Mouse (Mus musculus) ES-Bruce4 (cell line): ENCODE measurements at regions not wholly inside any gene's neighbourhood (a gene's known extent, or its start where the extent isn't known, plus 50 kb on each side); places are given as distances from the start of the nearest gene placed in this dataset.

Experiments
- H3K27ac ChIP-seq: 2 replicates; pipeline ENCODE4 v1.5.1; 2012; ENCODE audit warnings: low read length, inconsistent platforms; ENCODE audit not compliant: insufficient read depth
- H3K27me3 ChIP-seq: 2 replicates; pipeline ENCODE4 v1.6.1; 2012; ENCODE audit warnings: mild to moderate bottlenecking, low read length, inconsistent platforms; ENCODE audit not compliant: control insufficient read depth, poor library complexity, insufficient read depth, severe bottlenecking
- H3K36me3 ChIP-seq: 2 replicates; pipeline ENCODE4 v1.6.1; 2012; ENCODE audit warnings: inconsistent platforms, mild to moderate bottlenecking, low read length, moderate library complexity; ENCODE audit not compliant: control insufficient read depth, poor library complexity, insufficient read depth, severe bottlenecking
- H3K4me1 ChIP-seq: one replicate; pipeline ENCODE4 v1.8.1; 2011; ENCODE audit warnings: low read length; ENCODE audit not compliant: control insufficient read depth, insufficient read depth
- H3K4me3 ChIP-seq: 2 replicates; pipeline ENCODE4 v1.5.1; 2011; ENCODE audit warnings: low read depth, mild to moderate bottlenecking, low read length
- H3K9ac ChIP-seq: 2 replicates; pipeline ENCODE4 v1.6.1; 2012; ENCODE audit warnings: low read depth, mild to moderate bottlenecking, inconsistent platforms; ENCODE audit not compliant: poor library complexity, severe bottlenecking
- H3K9me3 ChIP-seq: replicated peaks from 2 replicates; pipeline ENCODE4 v1.6.1; 2012; ENCODE audit warnings: mild to moderate bottlenecking, low read length, inconsistent platforms; ENCODE audit not compliant: control insufficient read depth, poor library complexity, insufficient read depth, severe bottlenecking
- CTCF ChIP-seq: IDR thresholded peaks from one replicate; pipeline ENCODE4 v1.8.1; 2011; ENCODE audit warnings: low read depth, low read length
- EP300 ChIP-seq: IDR thresholded peaks from 2 replicates; pipeline ENCODE4 v1.6.1; 2011; ENCODE audit warnings: low read depth, low read length; ENCODE audit not compliant: insufficient read depth
- POLR2A ChIP-seq: IDR thresholded peaks from one replicate; pipeline ENCODE4 v1.8.1; 2011; ENCODE audit warnings: low read length; ENCODE audit not compliant: insufficient read depth

DNA sequence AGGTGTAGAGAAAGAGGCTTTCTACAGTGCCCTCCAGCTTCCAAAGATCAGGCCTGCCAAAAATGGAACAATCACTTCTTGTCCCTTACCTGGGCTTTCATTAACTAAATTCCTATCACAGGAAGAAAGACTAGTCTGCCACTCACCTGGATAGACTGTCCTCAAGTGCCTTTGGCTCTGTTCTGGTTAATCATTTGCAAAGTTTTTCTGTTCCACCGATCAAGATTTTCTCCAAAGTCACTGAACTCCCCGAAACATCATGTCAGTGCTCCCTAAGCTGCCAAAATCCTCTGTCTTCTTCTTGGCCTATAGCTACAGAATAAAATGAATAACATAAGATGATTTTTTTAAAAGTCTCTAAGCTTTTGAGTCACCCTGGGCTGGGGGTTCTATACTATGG is 102.7 kb downstream of the Rassf10 start:
- TF ChIP-seq CTCF (no peak), POLR2A (no peak), EP300 (no peak)
- no peak overlapping the region for H3K9ac ChIP-seq
- H3K9me3 ChIP-seq = no peaks in the 10 kb centered on the region
- peaks cover 9% of the 10 kb centered on the region for H3K4me1 ChIP-seq
- no peaks in the 10 kb centered on the region for H3K36me3 ChIP-seq
- H3K27ac ChIP-seq = no peak overlapping the region
- H3K27me3 ChIP-seq = no peaks in the 10 kb centered on the region
- H3K4me3 ChIP-seq = no peak overlapping the region

DNA sequence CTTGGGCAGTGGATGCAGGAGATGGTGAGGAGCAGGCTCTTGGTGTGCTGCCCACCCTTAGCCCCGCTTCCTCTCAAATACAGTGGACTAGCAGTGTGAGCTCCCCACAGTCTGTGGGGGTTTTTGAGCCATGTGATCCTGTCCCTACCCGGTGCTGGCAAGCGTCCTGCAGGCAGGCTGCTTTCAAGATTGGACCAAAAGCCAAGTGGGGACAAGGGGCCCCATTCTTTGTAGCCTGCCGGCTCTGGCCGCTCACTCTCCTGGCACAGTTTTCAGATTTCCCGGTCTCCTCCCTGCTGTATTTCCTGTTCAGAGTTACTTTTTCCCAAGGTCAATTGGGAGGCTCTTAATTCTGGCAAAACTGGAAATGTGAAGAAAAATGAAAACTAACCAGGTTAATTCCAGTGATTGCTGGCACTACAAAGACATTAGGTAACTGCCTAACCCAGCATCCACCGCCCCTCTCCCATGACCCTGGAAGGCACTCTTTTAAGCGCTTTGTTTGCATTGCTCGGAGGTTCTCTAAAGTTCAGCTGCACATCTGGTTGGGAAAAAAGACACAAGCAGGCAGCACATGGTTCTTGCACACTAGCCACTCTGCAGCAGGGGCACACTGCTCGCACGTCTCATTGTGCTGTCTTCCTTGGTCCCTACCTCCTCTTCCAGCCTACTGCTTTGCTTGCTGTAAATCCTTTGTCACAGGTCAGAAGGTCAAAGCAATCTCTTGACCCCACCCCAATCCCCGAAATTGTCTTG is 105.6 kb downstream of the Rassf10 start:
- no peak overlapping the region for H3K27ac ChIP-seq
- H3K9me3 ChIP-seq = no peaks in the 10 kb centered on the region
- no peaks in the 10 kb centered on the region for H3K36me3 ChIP-seq
- peaks cover 3% of the 10 kb centered on the region for H3K4me1 ChIP-seq
- H3K9ac ChIP-seq = no peak overlapping the region
- no peaks in the 10 kb centered on the region for H3K27me3 ChIP-seq
- no peak overlapping the region for H3K4me3 ChIP-seq
- TF ChIP-seq EP300 (0 out of 2 replicates have a peak, but pooled peaks have one; percentile 28), POLR2A (no peak)

DNA sequence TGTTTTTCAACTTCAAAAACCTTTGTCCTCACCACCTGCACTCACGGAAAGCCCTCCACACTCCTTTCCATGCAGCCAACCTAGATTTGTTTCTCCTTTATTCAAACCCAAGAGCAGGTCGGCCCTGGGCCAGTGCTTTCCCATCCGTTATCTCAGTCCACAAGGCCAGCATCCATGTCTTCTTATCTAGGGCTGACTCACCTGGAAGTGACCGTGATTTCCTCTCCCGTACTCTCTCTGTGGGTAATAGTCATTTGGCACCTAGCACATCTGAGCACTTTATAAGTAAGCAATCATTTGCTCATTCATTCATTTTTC is 106.2 kb downstream of the Rassf10 start:
- H3K27ac ChIP-seq = no peak overlapping the region
- peaks cover 3% of the 10 kb centered on the region for H3K4me1 ChIP-seq
- TF ChIP-seq CTCF (no peak), EP300 (no peak), POLR2A (no peak)
- no peak overlapping the region for H3K9ac ChIP-seq
- H3K36me3 ChIP-seq = no peaks in the 10 kb centered on the region
- no peaks in the 10 kb centered on the region for H3K27me3 ChIP-seq
- H3K9me3 ChIP-seq = no peaks in the 10 kb centered on the region
- no peak overlapping the region for H3K4me3 ChIP-seq

DNA sequence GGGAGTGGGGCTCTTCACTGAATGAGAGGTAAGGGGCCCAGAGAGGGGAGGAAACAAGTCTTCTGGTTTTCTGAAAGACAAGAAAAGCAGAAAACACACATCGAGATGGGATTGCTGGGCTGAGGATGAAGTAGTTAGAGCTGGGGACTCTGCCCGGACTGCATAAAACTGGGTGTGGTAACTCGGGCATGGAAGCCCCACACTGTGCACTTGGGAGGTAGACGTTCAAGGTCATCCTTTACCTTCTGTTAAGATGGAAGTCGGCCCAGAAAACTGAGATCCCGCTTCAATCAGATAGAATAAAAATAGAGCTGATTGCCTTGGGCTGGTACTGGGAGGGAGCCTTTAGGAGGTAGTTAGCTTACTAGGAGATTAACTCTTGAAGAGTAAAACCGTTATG is 107.2 kb downstream of the Rassf10 start:
- H3K9ac ChIP-seq = no peak overlapping the region
- TF ChIP-seq EP300 (no peak), CTCF (no peak), POLR2A (no peak)
- no peaks in the 10 kb centered on the region for H3K36me3 ChIP-seq
- H3K27ac ChIP-seq = no peak overlapping the region
- peaks cover 3% of the 10 kb centered on the region for H3K4me1 ChIP-seq
- H3K9me3 ChIP-seq = no peaks in the 10 kb centered on the region
- no peak overlapping the region for H3K4me3 ChIP-seq
- no peaks in the 10 kb centered on the region for H3K27me3 ChIP-seq

DNA sequence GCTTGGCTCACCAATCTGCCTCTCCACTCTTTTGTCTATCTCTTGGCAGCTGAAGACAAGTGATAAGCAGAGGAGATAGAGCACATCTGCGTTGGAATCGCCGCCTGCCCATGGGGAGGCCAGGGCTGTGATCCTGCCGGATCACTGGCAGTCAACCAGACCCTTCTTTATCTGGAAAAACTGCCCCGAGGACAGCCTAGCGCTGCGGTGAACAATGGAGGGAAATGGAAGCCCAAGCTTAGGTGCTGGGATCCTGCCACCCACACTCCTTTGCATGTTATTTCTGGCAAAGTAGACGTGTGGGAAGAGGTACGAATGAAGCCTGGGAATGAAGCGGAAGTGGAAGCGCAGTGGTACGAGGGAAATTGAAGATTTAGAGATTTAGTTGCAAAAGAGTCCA is 112.8 kb downstream of the Rassf10 start:
- H3K36me3 ChIP-seq = no peaks in the 10 kb centered on the region
- no peak overlapping the region for H3K9ac ChIP-seq
- no peak overlapping the region for H3K4me3 ChIP-seq
- H3K9me3 ChIP-seq = no peaks in the 10 kb centered on the region
- no peaks in the 10 kb centered on the region for H3K4me1 ChIP-seq
- TF ChIP-seq EP300 (no peak), CTCF (no peak), POLR2A (no peak)
- no peak overlapping the region for H3K27ac ChIP-seq
- H3K27me3 ChIP-seq = no peaks in the 10 kb centered on the region

DNA sequence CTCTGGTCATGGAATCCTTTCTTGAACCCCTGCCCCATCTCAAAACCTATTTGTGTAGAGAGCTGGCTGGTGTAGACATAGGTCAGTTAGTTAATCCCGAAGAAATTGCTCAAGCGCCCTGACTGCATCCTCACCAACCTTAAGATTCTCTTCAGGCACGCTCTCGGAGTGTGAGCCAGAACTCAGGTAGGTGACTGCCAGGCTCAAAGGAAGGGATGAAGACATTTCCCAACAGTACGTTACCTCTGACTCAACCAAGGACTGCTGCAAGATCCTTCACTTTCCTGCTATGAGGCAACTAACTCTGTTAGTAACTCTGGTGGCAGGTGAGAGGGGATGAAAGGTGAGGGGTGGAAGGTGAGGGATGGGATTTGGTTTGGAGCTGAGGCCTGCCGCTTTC is 114.5 kb downstream of the Rassf10 start:
- H3K4me1 ChIP-seq = no peaks in the 10 kb centered on the region
- H3K9ac ChIP-seq = no peak overlapping the region
- no peaks in the 10 kb centered on the region for H3K9me3 ChIP-seq
- no peak for TF ChIP-seq POLR2A
- no peak for TF ChIP-seq EP300
- TF ChIP-seq CTCF = no peak
- no peaks in the 10 kb centered on the region for H3K36me3 ChIP-seq
- no peak overlapping the region for H3K4me3 ChIP-seq
- H3K27ac ChIP-seq = no peak overlapping the region
- no peaks in the 10 kb centered on the region for H3K27me3 ChIP-seq
